Mouse (Mus musculus) heart, embryonic 14.5 days (tissue): ENCODE results near the gene Tmem169. TPM values are rescaled to one million over a fixed set of nuclear protein-coding genes. Genes with fewer than 3 reads are reported as not detected.

ENCODE experiments used
- ATAC-seq: fragments of 200-750 bp; cut with Nextera tagmentation; 2 replicates; pipeline ENCODE4 v1.8.0; 2017; ENCODE audit warnings: low read depth, moderate TSS enrichment; ENCODE audit not compliant: insufficient number of reproducible peaks, insufficient read depth, low FRiP score
- H3K27ac ChIP-seq, 2 experiments: fragments of 200-500 bp in 1 of 2; fragments of 300-500 bp in 1 of 2; sonication (generic) in 1 of 2; replicated peaks in 1 of 2; 2 replicates each; pipeline ENCODE4 v1.5.1; 2012 to 2014; ENCODE audit warnings: low read depth in 2 of 2, low read length in 2 of 2, control low read depth in 1 of 2, mild to moderate bottlenecking in 1 of 2, mixed read lengths in 1 of 2; ENCODE audit not compliant: control insufficient read depth in 1 of 2, insufficient read depth in 1 of 2
- H3K27me3 ChIP-seq: fragments of 300-500 bp; sonication (generic); 2 replicates; pipeline ENCODE4 v1.6.1; 2014; ENCODE audit warnings: mild to moderate bottlenecking, low read length, control low read depth; ENCODE audit not compliant: control insufficient read depth, insufficient read depth
- H3K36me3 ChIP-seq: fragments of 300-500 bp; sonication (generic); 2 replicates; pipeline ENCODE4 v1.6.1; 2014; ENCODE audit warnings: mild to moderate bottlenecking, control low read depth, low read length, mixed read lengths; ENCODE audit not compliant: control insufficient read depth, insufficient read depth
- H3K4me1 ChIP-seq, 2 experiments: fragments of 200-500 bp in 1 of 2; fragments of 300-500 bp in 1 of 2; sonication (generic) in 1 of 2; 2 replicates each; pipeline ENCODE4 v1.6.1; 2012 to 2014; ENCODE audit warnings: low read length in 2 of 2, control low read depth in 1 of 2, mixed read lengths in 1 of 2; ENCODE audit not compliant: control insufficient read depth in 2 of 2, insufficient read depth in 2 of 2
- H3K4me2 ChIP-seq: fragments of 300-500 bp; sonication (generic); 2 replicates; pipeline ENCODE4 v1.6.1; 2014; ENCODE audit warnings: mild to moderate bottlenecking, low read length
- H3K4me3 ChIP-seq, 2 experiments: fragments of 200-500 bp in 1 of 2; fragments of 300-500 bp in 1 of 2; sonication (generic) in 1 of 2; 2 replicates each; pipeline ENCODE4 v1.5.1; 2012 to 2014; ENCODE audit warnings: low read length in 2 of 2, mild to moderate bottlenecking in 2 of 2, control low read depth in 1 of 2, low read depth in 1 of 2, moderate library complexity in 1 of 2; ENCODE audit not compliant: control insufficient read depth in 1 of 2, insufficient read depth in 1 of 2
- H3K9ac ChIP-seq: fragments of 300-500 bp; sonication (generic); 2 replicates; pipeline ENCODE4 v1.6.1; 2014; ENCODE audit warnings: mild to moderate bottlenecking, low read length
- H3K9me3 ChIP-seq: fragments of 300-500 bp; sonication (generic); 2 replicates; pipeline ENCODE4 v1.6.1; 2016; ENCODE audit warnings: low read length, control low read depth; ENCODE audit not compliant: control insufficient read depth
- WGBS: fragments of 180-500 bp; shearing (Covaris S2); extraction: QIAGEN DNeasy Blood & Tissue Kit; methylation state at CpG from one replicate; pipeline ENCODE4 v1.1.7; 2014; 5-methylcytosine and 5-hydroxymethylcytosine counted together
- polyA plus RNA-seq: library from polyadenylated mRNA; unstranded; fragments of >200 nt; fragmentation: Nextera tagmentation; extraction: Ambion mirVana; gene quantifications from 2 replicates; pipeline ENCODE4 v1.2.1, GENCODE M21; 2014

Gene Tmem169
- polyA plus RNA-seq, 1 experiment from 2014 or later: 0.28 TPM

- Histone ChIP-seq H3K27me3 (no peaks in the 10 kb centered on the region), H3K4me1 (peaks cover 3 to 4% of the 10 kb centered on the region in 2 experiments; a peak in 1 of 4 replicates), H3K9ac (no peak overlapping the region), H3K9me3 (no peaks in the 10 kb centered on the region), H3K36me3 (no peaks in the 10 kb centered on the region), H3K27ac (no peak overlapping the region), H3K4me2 (no peak overlapping the region), H3K4me3 (no peak overlapping the region)
- ATAC-seq: no peak
- WGBS: 29% methylated on average over 5 of the region's 5 CpGs
These were observed 2.7 kb downstream of the Tmem169 start for GRCm38 (mm10) chr1:72286904-72287303.

GRCm38 (mm10) chr1:72287893-72288292 is 3.7 kb downstream of the Tmem169 start:
- WGBS: 73% methylated on average over 4 of the region's 4 CpGs
- H3K27ac ChIP-seq: no peak overlapping the region
- ATAC-seq: no peak

DNA sequence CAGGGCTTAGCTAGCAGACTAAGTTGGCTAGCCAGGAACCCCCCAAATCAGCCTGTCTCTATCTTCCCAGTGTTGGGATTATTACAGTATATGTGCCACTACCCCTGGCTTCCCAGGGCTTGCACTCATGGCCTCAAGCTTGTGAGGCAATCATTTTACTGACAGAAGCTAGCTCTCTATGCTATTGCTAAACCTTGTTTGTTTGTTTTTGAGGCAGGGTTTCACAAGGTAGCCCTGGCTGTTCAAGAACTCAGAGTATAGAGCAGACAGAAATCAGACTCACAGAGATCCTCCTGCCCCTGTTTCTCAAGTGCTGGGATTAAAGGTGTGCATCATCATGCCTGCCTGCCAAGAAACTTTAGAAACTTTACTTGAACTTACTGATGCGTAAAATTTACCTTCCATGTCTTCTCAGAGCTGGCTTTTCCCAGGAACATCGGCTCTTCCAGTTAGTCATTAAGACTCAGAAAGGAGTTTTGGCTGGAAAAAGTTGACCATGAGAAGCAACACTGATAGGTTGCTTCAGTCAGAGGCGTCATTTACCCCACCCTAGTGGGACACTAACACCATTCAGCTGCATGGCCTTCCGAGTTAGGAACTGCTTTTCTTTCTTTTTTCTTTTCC is 4.5 kb downstream of the Tmem169 start:
- no peak overlapping the region for H3K9ac ChIP-seq
- no peak overlapping the region for H3K27ac ChIP-seq
- H3K27me3 ChIP-seq: no peaks in the 10 kb centered on the region
- H3K9me3 ChIP-seq: no peaks in the 10 kb centered on the region
- WGBS: 81% methylated on average over 4 of the region's 4 CpGs
- H3K4me2 ChIP-seq: no peak overlapping the region
- peaks cover 0 to 2% of the 10 kb centered on the region in 2 experiments; a peak in 1 of 4 replicates for H3K4me1 ChIP-seq
- no peak overlapping the region for H3K4me3 ChIP-seq
- ATAC-seq: no peak
- H3K36me3 ChIP-seq: no peaks in the 10 kb centered on the region

More at GRCm38 (mm10) chr1:72287893-72288292, 3.7 kb downstream of the Tmem169 start:
- peaks cover 3 to 4% of the 10 kb centered on the region in 2 experiments; a peak in 1 of 4 replicates for H3K4me1 ChIP-seq
- H3K4me2 ChIP-seq: no peak overlapping the region
- no peaks in the 10 kb centered on the region for H3K27me3 ChIP-seq
- H3K9ac ChIP-seq: no peak overlapping the region
- no peak overlapping the region for H3K4me3 ChIP-seq
- H3K36me3 ChIP-seq: no peaks in the 10 kb centered on the region
- H3K9me3 ChIP-seq: no peaks in the 10 kb centered on the region

GRCm38 (mm10) chr1:72290896-72291295 is 6.7 kb downstream of the Tmem169 start:
- Histone ChIP-seq H3K4me2 (no peak overlapping the region), H3K9ac (no peak overlapping the region), H3K9me3 (no peaks in the 10 kb centered on the region), H3K27ac (no peak overlapping the region), H3K4me3 (no peak overlapping the region), H3K27me3 (no peaks in the 10 kb centered on the region), H3K4me1 (no peaks in the 10 kb centered on the region), H3K36me3 (no peaks in the 10 kb centered on the region)
- ATAC-seq: no peak
- WGBS: 90% methylated on average over 4 of the region's 4 CpGs

- H3K4me3 ChIP-seq: no peak overlapping the region
- ATAC-seq: no peak
- 78% methylated on average over 4 of the region's 4 CpGs for WGBS
These were observed 7.3 kb downstream of the Tmem169 start for GRCm38 (mm10) chr1:72291421-72291820.

GRCm38 (mm10) chr1:72291925-72292324 is 7.8 kb downstream of the Tmem169 start:
- Histone ChIP-seq H3K9ac (no peak overlapping the region), H3K4me2 (no peak overlapping the region), H3K27me3 (no peaks in the 10 kb centered on the region), H3K36me3 (no peaks in the 10 kb centered on the region), H3K4me3 (no peak overlapping the region), H3K27ac (no peak overlapping the region), H3K9me3 (no peaks in the 10 kb centered on the region), H3K4me1 (no peaks in the 10 kb centered on the region)
- ATAC-seq: no peak
- 78% methylated on average over 2 of the region's 2 CpGs for WGBS

More at GRCm38 (mm10) chr1:72291421-72291820, 7.3 kb downstream of the Tmem169 start:
- H3K27me3 ChIP-seq: no peaks in the 10 kb centered on the region
- no peaks in the 10 kb centered on the region for H3K36me3 ChIP-seq
- H3K4me2 ChIP-seq: no peak overlapping the region
- no peak overlapping the region for H3K9ac ChIP-seq
- no peaks in the 10 kb centered on the region for H3K9me3 ChIP-seq
- H3K4me1 ChIP-seq: no peaks in the 10 kb centered on the region
- H3K27ac ChIP-seq: no peak overlapping the region

DNA sequence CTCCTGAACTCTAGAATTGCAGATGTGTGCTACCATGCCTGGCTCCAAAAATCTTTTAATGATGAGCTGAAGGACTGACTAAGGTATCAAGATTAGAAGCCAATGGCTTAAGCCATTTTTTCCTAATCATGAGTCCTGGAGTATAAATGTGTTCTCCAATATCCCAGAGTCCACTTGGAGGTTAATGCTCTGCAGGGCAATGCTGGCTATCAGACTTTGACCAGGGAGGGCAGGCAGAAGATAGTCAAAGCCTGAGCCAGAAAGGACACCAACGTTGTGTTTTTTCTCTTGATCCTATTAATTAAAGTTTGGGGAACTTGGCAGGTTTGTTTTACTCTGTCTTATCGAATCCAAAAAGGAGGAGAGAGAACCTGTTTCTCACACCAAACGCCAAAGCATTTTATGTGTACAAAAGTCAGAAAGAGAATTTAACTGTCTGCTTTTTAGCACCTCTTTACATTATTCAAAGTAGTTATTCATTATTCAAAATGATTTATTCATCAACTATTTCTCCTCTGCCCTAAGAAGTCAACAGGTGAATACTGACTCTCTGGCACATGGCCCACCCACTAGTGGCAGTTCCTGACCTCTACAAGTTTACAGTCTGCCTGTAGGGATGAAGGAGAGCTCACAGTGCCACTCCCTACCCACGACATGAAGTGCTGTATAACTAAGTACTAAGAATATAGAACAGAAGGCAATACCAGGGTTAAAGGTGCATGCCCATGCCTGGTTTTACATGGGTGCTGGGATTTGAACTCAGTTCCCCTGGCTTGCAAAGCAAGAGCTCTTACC is 9.9 kb downstream of the Tmem169 start:
- Histone ChIP-seq H3K4me3 (no peak overlapping the region), H3K36me3 (no peaks in the 10 kb centered on the region), H3K4me1 (no peaks in the 10 kb centered on the region), H3K4me2 (no peak overlapping the region), H3K27me3 (no peaks in the 10 kb centered on the region), H3K9ac (no peak overlapping the region), H3K27ac (no peak overlapping the region), H3K9me3 (no peaks in the 10 kb centered on the region)
- WGBS: 61% methylated on average over 4 of the region's 4 CpGs
- no peak for ATAC-seq
